Mouse (Mus musculus) duodenum, adult 2 months (tissue): ENCODE results near the gene BC061212. TPM values are rescaled to one million over a fixed set of nuclear protein-coding genes. Genes with fewer than 3 reads are reported as not detected.

Experiments
- polyA plus RNA-seq: library from polyadenylated mRNA; depleted of rRNA; stranded (reverse); fragments of >200 nt; gene quantifications from 2 replicates; pipeline ENCODE4 v1.2.3, GENCODE M21; 2012; ENCODE audit warnings: low replicate concordance; rRNA removed

Gene BC061212
- polyA plus RNA-seq: not detected in 2 replicates

DNA sequence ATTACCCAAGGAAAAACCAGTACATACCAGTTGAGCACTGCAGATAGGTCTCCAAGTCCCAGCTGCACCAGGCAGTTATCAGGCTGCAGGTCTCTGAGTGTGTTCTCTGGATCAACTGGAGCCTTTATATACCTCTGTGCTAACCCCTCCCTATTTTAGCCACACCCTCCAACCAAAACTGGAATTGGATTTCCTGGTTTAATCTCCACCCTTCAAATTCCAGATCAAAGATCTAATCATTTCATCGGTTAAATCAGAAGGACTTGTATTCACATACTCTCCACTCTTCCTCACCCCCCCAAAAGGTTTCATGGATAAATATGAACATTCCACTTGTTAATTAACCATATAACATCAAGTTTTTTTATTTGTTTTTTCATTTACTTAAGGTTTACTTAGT, at the start of gene BC061212:
BC061212 (minus strand) TSS at position 101 of the 400 bp plus-strand sequence.

DNA sequence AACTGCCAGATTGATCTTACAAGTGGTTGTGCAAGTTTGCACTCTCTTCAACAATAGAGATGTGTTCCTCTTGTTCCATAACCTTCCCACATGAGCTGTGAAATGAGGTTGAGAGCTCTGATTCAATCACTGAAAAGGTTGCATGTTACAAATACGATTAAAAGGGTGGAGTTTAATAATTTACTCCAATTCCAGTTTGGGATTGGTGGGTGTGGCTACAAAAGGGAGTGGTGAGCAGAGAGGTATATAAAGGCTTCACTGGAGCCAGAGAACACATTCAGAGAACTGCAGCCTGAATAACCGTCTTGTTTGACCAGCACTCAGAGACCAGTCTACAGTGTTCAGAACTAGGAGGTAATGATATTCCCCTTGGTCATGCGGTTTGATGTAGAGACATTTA, 5.7 kb upstream of the BC061212 start, which contains the start of gene Gm6351:
Gm6351 (plus strand) TSS at position 301 of the 400 bp plus-strand sequence.

Other genes with a start within 250 kb of the BC061212 start
- gene Gm7792, start 226.8 kb downstream of the BC061212 start, polyA plus RNA-seq: not detected in 2 replicates
- not detected in 2 replicates for gene Gm16429, start 141.5 kb downstream of the BC061212 start, polyA plus RNA-seq
- gene Gm6351, start 5.8 kb upstream of the BC061212 start, polyA plus RNA-seq: not detected in 2 replicates
- not detected in 2 replicates for gene Gm3106, start 147.5 kb upstream of the BC061212 start, polyA plus RNA-seq
- not detected in 2 replicates for gene A430089I19Rik, start 236.3 kb upstream of the BC061212 start, polyA plus RNA-seq
- not detected in 2 replicates for gene Gm6502, start 243.9 kb upstream of the BC061212 start, polyA plus RNA-seq